Mouse (Mus musculus) cerebellum, adult 2 months (tissue): Measurements from ENCODE around the gene Uri1. TPM values are rescaled to one million over a fixed set of nuclear protein-coding genes. Genes with fewer than 3 reads are reported as not detected.

ENCODE experiments used
- DNase-seq, 2 experiments: peaks; one replicate each; pipeline ENCODE4 v3.0.0; 2021
- H3K27ac ChIP-seq: fragments of 200-500 bp; 2 replicates; pipeline ENCODE4 v1.5.1; 2012; ENCODE audit warnings: low read length, control low read depth, inconsistent platforms; ENCODE audit not compliant: insufficient read depth
- H3K27me3 ChIP-seq: fragments of 200-500 bp; 2 replicates; pipeline ENCODE4 v1.6.1; 2012; ENCODE audit warnings: inconsistent platforms, mild to moderate bottlenecking, low read length, moderate library complexity; ENCODE audit not compliant: control insufficient read depth, insufficient read depth
- H3K4me1 ChIP-seq: fragments of 200-500 bp; 2 replicates; pipeline ENCODE4 v1.6.1; 2011; ENCODE audit warnings: low read length; ENCODE audit not compliant: control insufficient read depth, insufficient read depth
- H3K4me3 ChIP-seq: fragments of 200-500 bp; replicated peaks from 2 replicates; pipeline ENCODE3; 2011; ENCODE audit warnings: mild to moderate bottlenecking, low read depth, low read length, control low read depth; ENCODE audit not compliant: insufficient read depth
- CTCF ChIP-seq: fragments of 200-500 bp; IDR thresholded peaks from 2 replicates; pipeline ENCODE4 v1.5.1; 2011; ENCODE audit warnings: low read depth, mild to moderate bottlenecking, control low read depth, low read length, moderate library complexity, borderline replicate concordance; ENCODE audit not compliant: insufficient read depth
- POLR2A ChIP-seq: fragments of 200-500 bp; IDR thresholded peaks from 2 replicates; pipeline ENCODE4 v1.6.1; 2011; ENCODE audit warnings: low read length, control low read depth, borderline replicate concordance; ENCODE audit not compliant: insufficient read depth
- WGBS: fragments of 180-500 bp; shearing (Covaris S2); methylation state at CpG from one replicate; pipeline ENCODE4 v1.1.7; 2018; 5-methylcytosine and 5-hydroxymethylcytosine counted together
- polyA plus RNA-seq: library from polyadenylated mRNA; depleted of rRNA; stranded (reverse); fragments of >200 nt; gene quantifications from 2 replicates; pipeline ENCODE4 v1.2.3, GENCODE M21; 2012

Gene Uri1
- polyA plus RNA-seq, 1 experiment: 30.3 TPM

DNA sequence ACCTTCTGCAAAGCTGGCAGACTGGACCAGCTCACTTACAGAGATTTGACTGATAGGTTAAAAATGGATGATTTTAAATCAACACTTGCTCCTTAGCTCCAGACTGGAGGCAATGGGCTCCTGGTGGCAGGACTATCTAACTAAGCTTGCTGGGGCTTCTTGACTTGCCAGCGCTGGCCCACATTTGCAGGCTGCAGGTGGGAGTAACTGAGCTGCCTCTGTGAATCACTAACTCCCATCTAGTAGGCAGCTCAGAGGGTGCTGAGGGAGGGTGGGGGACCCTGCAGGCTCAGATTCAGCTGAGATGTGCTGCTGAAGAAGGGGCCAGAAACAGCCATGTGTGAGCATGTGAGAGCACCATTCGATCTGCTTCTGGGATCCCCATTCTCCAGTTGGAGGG is 32.6 kb upstream of the Uri1 start:
- TF ChIP-seq CTCF (no peak), POLR2A (no peak)
- no peak overlapping the region for H3K4me3 ChIP-seq
- H3K27me3 ChIP-seq: no peaks in the 10 kb centered on the region
- 93% methylated on average over 2 of the region's 2 CpGs for WGBS
- no peak overlapping the region for H3K27ac ChIP-seq
- no peak for DNase-seq
- H3K4me1 ChIP-seq: peaks cover 3% of the 10 kb centered on the region

DNA sequence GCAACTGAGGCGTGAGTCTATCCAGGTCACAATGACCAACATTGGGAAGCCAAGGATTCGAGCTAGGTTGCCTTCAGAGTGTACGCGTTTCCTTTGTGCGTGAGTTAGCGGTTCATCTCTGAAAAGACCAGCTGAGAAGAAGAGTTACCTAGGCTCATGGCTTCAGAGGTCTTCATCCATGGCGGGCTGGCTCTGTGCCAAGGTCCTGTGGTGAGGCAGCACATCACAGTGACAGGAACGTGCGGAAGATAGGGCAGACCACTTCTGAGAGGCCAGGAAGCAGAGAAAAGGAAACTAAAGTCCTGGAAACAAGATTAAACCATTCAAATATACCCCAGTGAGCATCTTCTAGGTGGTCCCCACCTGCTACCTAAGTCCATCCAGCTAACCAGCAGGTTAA is 30.9 kb upstream of the Uri1 start:
- no peak for DNase-seq
- Histone ChIP-seq H3K4me1 (peaks cover 3% of the 10 kb centered on the region), H3K27ac (no peak overlapping the region), H3K4me3 (no peak overlapping the region), H3K27me3 (no peaks in the 10 kb centered on the region)
- 83% methylated on average over 9 of the region's 9 CpGs for WGBS
- TF ChIP-seq CTCF (no peak), POLR2A (no peak)

DNA sequence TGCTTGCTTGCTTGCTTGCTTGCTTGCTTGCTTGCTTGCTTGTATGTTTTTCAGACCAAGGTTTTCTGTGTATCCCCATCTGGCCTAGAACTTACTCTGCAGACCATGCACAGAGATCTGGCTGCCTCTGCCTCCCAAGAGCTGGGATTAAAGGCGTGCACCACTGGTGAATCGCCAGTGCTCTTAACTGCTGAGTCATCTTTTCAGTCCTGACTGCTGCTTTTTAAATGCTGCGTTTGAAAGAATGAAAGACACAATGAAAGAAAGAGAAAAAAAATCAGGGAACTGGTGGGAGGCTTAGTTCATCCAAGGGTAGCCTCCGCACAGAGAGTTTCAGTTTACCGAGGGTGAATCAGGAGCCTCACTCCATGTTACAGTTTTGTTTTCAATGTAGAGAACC is 23.9 kb upstream of the Uri1 start:
- H3K4me3 ChIP-seq: no peak overlapping the region
- DNase-seq: no peak
- no peaks in the 10 kb centered on the region for H3K27me3 ChIP-seq
- 62% methylated on average over 5 of the region's 5 CpGs for WGBS
- no peak overlapping the region for H3K27ac ChIP-seq
- H3K4me1 ChIP-seq: no peaks in the 10 kb centered on the region
- TF ChIP-seq CTCF (no peak), POLR2A (no peak)

DNA sequence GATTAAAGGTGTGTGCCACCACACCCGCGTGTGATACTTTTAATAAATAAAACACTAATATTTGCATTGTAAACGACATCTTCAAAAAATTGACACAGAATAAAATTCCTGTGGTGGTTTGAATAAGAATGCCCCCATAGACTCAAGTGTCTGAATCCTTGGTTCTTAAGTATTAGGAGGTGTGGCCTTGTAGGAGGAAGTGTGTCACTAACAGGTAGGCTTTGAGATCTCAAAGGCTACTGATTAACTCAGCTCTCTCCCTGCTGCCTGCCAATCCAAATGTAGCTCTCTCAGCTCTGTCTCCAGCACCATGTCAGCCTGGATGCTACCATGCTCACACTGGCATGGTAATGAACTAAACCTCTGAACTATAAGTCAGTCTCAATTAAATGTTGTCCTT is 17.9 kb upstream of the Uri1 start:
- no peak for DNase-seq
- Histone ChIP-seq H3K27me3 (no peaks in the 10 kb centered on the region), H3K4me3 (no peak overlapping the region), H3K4me1 (no peaks in the 10 kb centered on the region), H3K27ac (no peak overlapping the region)
- no peak for TF ChIP-seq CTCF
- TF ChIP-seq POLR2A: no peak
- 80% methylated on average over 3 of the region's 3 CpGs for WGBS

DNA sequence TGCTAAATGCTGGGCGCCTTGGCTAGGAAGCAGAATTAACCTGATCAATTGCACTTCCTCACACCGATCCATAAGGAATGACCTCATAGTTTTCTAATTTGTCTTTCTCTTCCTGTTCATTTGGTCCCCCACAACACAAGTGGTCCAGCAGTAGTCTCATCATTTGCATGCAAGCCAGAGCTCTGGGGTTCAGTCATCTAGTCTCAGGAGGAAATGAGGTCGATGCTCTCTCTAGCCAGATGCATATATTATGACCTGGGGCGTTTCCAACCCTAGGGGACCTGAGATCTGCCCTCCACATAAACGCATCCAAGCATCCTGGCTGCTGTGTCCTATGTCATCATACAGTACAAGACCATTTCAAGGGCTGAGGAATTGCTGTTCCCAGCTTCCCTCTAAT is 14.2 kb upstream of the Uri1 start:
- 64% methylated on average over 5 of the region's 5 CpGs for WGBS
- no peak for DNase-seq
- TF ChIP-seq CTCF (no peak), POLR2A (no peak)
- H3K27ac ChIP-seq: no peak overlapping the region
- no peaks in the 10 kb centered on the region for H3K4me1 ChIP-seq
- H3K27me3 ChIP-seq: no peaks in the 10 kb centered on the region
- no peak overlapping the region for H3K4me3 ChIP-seq

DNA sequence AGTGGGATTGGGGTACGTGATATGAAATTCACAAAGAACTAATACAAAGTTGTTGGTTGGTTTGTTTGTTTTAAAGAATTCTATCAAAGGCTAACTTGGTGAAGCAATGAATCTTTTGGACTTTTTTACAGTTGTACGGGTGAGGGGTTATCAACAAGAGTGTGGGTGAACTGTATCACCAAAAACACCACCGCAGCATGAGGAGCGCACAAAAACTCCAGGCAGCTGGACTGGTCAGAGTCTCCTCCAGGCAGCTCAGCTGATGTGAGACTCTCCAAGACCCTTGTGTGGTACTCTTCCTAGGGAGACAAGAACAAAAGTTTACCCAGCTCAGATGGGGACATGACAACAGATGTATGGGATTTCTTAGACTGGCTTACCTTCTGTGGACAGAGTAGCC is 7.8 kb upstream of the Uri1 start:
- DNase-seq: no peak
- no peaks in the 10 kb centered on the region for H3K27me3 ChIP-seq
- TF ChIP-seq POLR2A: no peak
- no peak for TF ChIP-seq CTCF
- H3K4me1 ChIP-seq: no peaks in the 10 kb centered on the region
- H3K4me3 ChIP-seq: no peak overlapping the region
- WGBS: 92% methylated on average over 4 of the region's 4 CpGs
- no peak overlapping the region for H3K27ac ChIP-seq

DNA sequence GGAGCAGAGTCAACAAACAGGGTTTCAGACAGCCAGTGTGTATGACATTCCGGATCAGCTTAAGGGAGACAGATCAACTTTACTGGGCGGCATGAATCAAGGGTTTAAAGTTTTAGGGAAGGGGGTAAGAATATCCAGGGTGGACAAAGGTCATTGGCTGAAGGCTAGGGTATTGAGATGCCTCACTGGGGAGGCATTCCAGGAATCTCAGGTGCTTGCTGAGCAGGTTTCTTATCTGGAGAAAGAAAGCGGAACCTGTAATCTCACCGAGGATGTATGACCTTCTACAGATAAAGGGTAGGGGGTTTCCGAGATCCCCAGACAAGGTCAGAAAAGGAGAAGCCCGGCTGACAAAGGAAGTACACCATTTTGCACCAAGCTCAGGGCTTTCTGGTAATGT is 7.3 kb upstream of the Uri1 start:
- Histone ChIP-seq H3K4me1 (no peaks in the 10 kb centered on the region), H3K27ac (no peak overlapping the region), H3K27me3 (no peaks in the 10 kb centered on the region), H3K4me3 (no peak overlapping the region)
- no peak for DNase-seq
- WGBS: 68% methylated on average over 6 of the region's 6 CpGs
- TF ChIP-seq CTCF (no peak), POLR2A (no peak)

DNA sequence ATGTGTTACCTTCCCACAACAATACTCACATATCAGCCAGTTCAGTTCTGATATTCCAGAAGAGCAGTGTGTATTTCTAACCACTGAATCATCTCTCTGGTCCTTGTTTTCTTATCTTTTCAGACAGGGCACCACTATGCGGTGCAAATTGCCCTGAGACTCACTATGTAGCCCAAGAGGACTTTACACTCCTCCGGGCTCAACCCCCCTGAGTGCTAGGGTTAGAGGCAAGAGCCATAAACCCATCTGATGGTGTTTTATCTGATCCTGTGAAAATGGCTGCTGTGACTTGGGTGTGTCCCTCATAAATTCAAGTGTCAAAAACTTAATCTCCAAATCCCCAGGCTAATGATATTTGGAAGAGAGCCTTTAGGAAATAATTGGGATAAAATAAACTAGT is 6.6 kb upstream of the Uri1 start:
- TF ChIP-seq POLR2A (no peak), CTCF (no peak)
- Histone ChIP-seq H3K4me3 (no peak overlapping the region), H3K27me3 (no peaks in the 10 kb centered on the region), H3K27ac (no peak overlapping the region), H3K4me1 (no peaks in the 10 kb centered on the region)
- 75% methylated on average over 2 of the region's 2 CpGs for WGBS
- no peak for DNase-seq

DNA sequence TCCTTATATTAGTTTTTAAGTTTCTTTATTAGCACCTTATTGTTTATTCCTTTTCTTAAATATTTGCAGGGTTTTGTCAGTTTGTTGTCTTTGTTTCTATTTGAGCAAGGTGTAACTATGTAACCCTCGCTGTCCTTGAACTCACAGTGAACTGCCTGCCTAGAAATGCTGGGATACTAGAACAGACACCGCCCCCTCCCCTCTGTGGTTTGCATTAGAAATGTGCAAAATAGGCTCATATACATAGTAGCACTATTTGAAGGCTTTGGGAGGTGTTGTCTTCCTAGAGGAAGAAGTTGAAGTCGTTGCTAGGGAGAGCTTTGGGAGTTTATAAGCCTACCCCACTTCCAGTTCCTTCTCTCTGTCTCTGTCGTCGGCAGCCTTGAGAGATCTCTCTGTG is 5.7 kb upstream of the Uri1 start:
- Histone ChIP-seq H3K27ac (no peak overlapping the region), H3K4me3 (no peak overlapping the region), H3K27me3 (no peaks in the 10 kb centered on the region), H3K4me1 (no peaks in the 10 kb centered on the region)
- no peak for DNase-seq
- 56% methylated on average over 5 of the region's 5 CpGs for WGBS
- TF ChIP-seq POLR2A: no peak
- TF ChIP-seq CTCF: no peak
